Mouse (Mus musculus) G1E (cell line): ENCODE results near the gene Gm45062.

ENCODE experiments used
- CTCF ChIP-seq: IDR thresholded peaks from 2 replicates; pipeline ENCODE4 v1.5.1; 2012; ENCODE audit warnings: low read depth, low read length, inconsistent platforms, mixed read lengths
- GATA2 ChIP-seq: IDR thresholded peaks from 2 replicates; pipeline ENCODE4 v1.6.1; 2012; ENCODE audit warnings: low read depth, low read length, inconsistent platforms, borderline replicate concordance
- POLR2AphosphoS5 ChIP-seq: IDR thresholded peaks from 2 replicates; pipeline ENCODE4 v1.6.1; 2012; ENCODE audit warnings: low read depth, low read length, inconsistent platforms; ENCODE audit not compliant: insufficient replicate concordance
- TAL1 ChIP-seq: conservative IDR thresholded peaks from 2 replicates; pipeline ENCODE4 v1.6.1; 2012; ENCODE audit warnings: low read depth, low read length, inconsistent platforms, mixed read lengths

DNA sequence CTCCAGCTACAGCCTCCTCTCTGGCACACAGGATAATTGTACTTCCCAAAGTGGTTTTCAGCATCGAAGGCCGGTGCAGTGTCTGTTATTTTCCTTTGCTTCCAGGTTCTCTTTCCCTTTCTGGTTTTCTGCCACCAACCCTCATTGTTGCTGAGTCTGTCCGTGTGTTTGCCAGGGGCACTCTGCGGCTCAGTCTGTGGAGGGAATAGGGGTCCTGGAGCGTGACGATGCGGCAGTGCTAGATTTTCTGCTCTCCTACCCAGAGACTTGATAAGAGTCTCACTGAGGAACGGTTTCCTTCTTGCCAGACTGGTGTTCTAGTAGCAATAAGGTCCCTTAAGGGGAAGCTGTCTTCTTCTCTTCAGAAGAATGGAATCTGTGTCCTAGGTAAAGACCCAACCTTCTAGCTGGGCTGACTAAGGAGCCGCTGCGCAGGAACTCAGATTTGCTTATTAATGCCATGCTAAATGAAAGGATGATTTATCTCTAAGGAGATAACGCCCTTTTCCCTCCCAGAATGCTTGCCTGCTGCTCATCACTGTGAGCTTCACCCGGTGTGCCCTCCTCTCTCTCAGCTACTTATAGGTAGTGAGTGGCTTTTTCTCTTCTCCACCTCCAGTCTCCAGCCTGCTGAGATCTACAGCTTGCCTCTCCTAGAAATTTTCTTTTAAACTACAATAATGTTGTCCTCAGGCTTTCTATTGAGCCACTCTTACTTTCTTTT, 104.9 kb downstream of the Gm45062 start:
- no peak for TF ChIP-seq CTCF
- TF ChIP-seq TAL1 = no peak
- TF ChIP-seq POLR2AphosphoS5 = no peak
- no peak for TF ChIP-seq GATA2
